Mouse (Mus musculus): ENCODE results near the gene Bach2.

Bach2 gene

GRCm38 (mm10) chr4:32299221-32299620 lies 60.6 kb downstream of the Bach2 start:
- DNase-seq: no peak

- no peak for DNase-seq
Observed at GRCm38 (mm10) chr4:32299970-32300369, 61.4 kb downstream of the Bach2 start.

GRCm38 (mm10) chr4:32302668-32303067 lies 64.1 kb downstream of the Bach2 start:
- DNase-seq: no peak

GRCm38 (mm10) chr4:32303076-32303475 lies 64.5 kb downstream of the Bach2 start:
- no peak for DNase-seq

GRCm38 (mm10) chr4:32303674-32304073 lies 65.1 kb downstream of the Bach2 start:
- DNase-seq: peak; percentile 96

GRCm38 (mm10) chr4:32304221-32304703 lies 65.7 kb downstream of the Bach2 start:
- DNase-seq: peak in 1 of 2 experiments; percentile 41

- DNase-seq: peak in 1 of 2 experiments; percentile 36
Observed at GRCm38 (mm10) chr4:32305036-32305615, 66.5 kb downstream of the Bach2 start.

GRCm38 (mm10) chr4:32305683-32306082 lies 67.1 kb downstream of the Bach2 start:
- no peak for DNase-seq

- DNase-seq: peak; percentile 25 to 57
Observed at GRCm38 (mm10) chr4:32306169-32306792, 67.7 kb downstream of the Bach2 start.

- no peak for DNase-seq
Observed at GRCm38 (mm10) chr4:32307215-32307614, 68.6 kb downstream of the Bach2 start.

GRCm38 (mm10) chr4:32312171-32312946 lies 73.8 kb downstream of the Bach2 start:
- no peak for DNase-seq

- DNase-seq: no peak
Observed at GRCm38 (mm10) chr4:32314919-32315318, 76.3 kb downstream of the Bach2 start.

- no peak for DNase-seq
Observed at GRCm38 (mm10) chr4:32318608-32319007, 80.0 kb downstream of the Bach2 start.

GRCm38 (mm10) chr4:32319327-32319726 lies 80.7 kb downstream of the Bach2 start:
- DNase-seq: no peak

GRCm38 (mm10) chr4:32320039-32320438 lies 81.4 kb downstream of the Bach2 start:
- no peak for DNase-seq

- DNase-seq: no peak
Observed at GRCm38 (mm10) chr4:32324111-32324510, 85.5 kb downstream of the Bach2 start.

- no peak for DNase-seq
Observed at GRCm38 (mm10) chr4:32324967-32325366, 86.4 kb downstream of the Bach2 start.

- DNase-seq: no peak
Observed at GRCm38 (mm10) chr4:32325596-32325995, 87.0 kb downstream of the Bach2 start.

- no peak for DNase-seq
Observed at GRCm38 (mm10) chr4:32326279-32326678, 87.7 kb downstream of the Bach2 start.

GRCm38 (mm10) chr4:32326860-32327259 lies 88.3 kb downstream of the Bach2 start:
- DNase-seq: no peak

- DNase-seq: no peak
Observed at GRCm38 (mm10) chr4:32327626-32328025, 89.0 kb downstream of the Bach2 start.

GRCm38 (mm10) chr4:32328561-32328960 lies 90.0 kb downstream of the Bach2 start:
- DNase-seq: no peak

GRCm38 (mm10) chr4:32330584-32331314 lies 92.1 kb downstream of the Bach2 start:
- DNase-seq: no peak
